Mouse (Mus musculus): Measurements from ENCODE around the gene Ccdc8. TPM values are rescaled to one million over a fixed set of nuclear protein-coding genes. Genes with fewer than 3 reads are reported as not detected.

Gene Ccdc8
- 7.9 and 9.9 TPM in 2 replicates for polyA plus RNA-seq (2015; fragmentation: Nextera tagmentation; extraction: Ambion mirVana)

DNA sequence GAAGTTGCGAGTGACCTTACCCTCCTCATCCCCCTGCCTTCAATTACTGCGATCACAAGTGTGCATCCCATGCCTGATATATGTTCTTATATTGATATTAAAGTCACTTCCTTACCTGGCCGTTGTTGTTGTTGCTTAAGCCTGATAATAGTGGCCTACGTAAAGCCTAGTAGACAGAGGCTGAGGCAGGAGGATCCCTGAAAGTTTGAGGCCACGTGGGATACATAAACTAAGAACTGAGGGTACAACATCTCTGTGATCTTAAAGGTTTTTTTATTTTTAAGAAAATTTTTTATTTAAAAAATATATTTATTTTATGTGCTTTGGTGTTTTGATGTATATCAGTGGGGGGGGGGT, at the start of gene Ccdc8:
Gene Ccdc8, plus strand, starts transcription at position 258 of the 357 bp plus-strand sequence.
- Histone ChIP-seq H3K27ac (ENCODE audit: low read depth, low read length) (peak within 1 kb of the TSS; percentile 71), H3K27me3 (replicated peaks; ENCODE audit: control insufficient read depth, insufficient read depth, low read length) (no peaks in the 10 kb centered on the region), H3K9ac (ENCODE audit: low read depth, low read length) (no peak within 1 kb of the TSS), H3K9me3 (ENCODE audit: control insufficient read depth, low read length) (no peaks in the 10 kb centered on the region), H3K4me1 (ENCODE audit: control insufficient read depth, insufficient read depth, low read depth, low read length) (peaks cover 24% of the 10 kb centered on the region), H3K4me2 (ENCODE audit: low read length) (peak within 1 kb of the TSS; percentile 55), H3K36me3 (ENCODE audit: control insufficient read depth, insufficient read depth, low read length) (no peaks in the 10 kb centered on the region), H3K4me3 (ENCODE audit: low read length) (peak within 1 kb of the TSS; percentile 39)
- ATAC-seq: no peak
- 97% methylated on average over 5 of the region's 5 CpGs for WGBS

DNA sequence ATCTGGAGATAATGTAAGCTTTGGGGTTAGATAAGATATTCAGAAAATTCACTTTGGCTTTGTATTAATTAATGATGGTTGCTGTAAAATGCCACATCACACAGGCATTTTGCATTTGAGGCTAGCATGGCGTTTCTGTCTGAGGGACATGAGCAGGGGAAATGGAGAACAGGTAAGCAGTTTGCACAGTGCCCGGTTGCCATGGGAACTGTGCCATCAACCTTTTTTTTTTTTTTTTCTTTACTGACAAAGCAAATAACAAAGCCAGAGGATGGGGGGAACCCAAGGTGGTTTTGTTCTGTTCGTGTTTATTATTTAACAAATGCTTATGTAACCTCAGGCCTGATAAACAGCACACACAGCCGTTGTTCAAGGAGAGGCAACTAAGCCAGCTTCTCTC, 49.6 kb upstream of the Ccdc8 start:
- no peak for ATAC-seq
- no peak overlapping the region for H3K4me2 ChIP-seq (ENCODE audit: low read length)
- peak overlapping the region; percentile 93 for H3K27ac ChIP-seq (ENCODE audit: low read depth, low read length)

GRCm38 (mm10) chr7:16944061-16944807, 48.3 kb upstream of the Ccdc8 start, which contains the start of gene Pnmal2:
Gene Pnmal2 (plus strand): TSS chr7:16944682.
- Histone ChIP-seq H3K27ac (ENCODE audit: low read depth, low read length) (peak within 1 kb of the TSS; percentile 93), H3K27me3 (replicated peaks; ENCODE audit: control insufficient read depth, insufficient read depth, low read length) (no peaks in the 10 kb centered on the region), H3K4me1 (ENCODE audit: control insufficient read depth, insufficient read depth, low read depth, low read length) (peaks cover 47% of the 10 kb centered on the region), H3K9ac (ENCODE audit: low read depth, low read length) (peak within 1 kb of the TSS; percentile 93), H3K9me3 (ENCODE audit: control insufficient read depth, low read length) (no peaks in the 10 kb centered on the region), H3K4me3 (ENCODE audit: low read length) (peak within 1 kb of the TSS; percentile 73), H3K36me3 (ENCODE audit: control insufficient read depth, insufficient read depth, low read length) (no peaks in the 10 kb centered on the region), H3K4me2 (ENCODE audit: low read length) (peak within 1 kb of the TSS; percentile 94)
- 12% methylated on average over 31 of the region's 36 CpGs for WGBS
- ATAC-seq: peak; percentile 88

More for the DNA sequence above, 49.6 kb upstream of the Ccdc8 start:
- Histone ChIP-seq H3K4me1 (ENCODE audit: control insufficient read depth, insufficient read depth, low read depth, low read length) (peaks cover 40% of the 10 kb centered on the region), H3K9ac (ENCODE audit: low read depth, low read length) (no peak overlapping the region), H3K9me3 (ENCODE audit: control insufficient read depth, low read length) (no peaks in the 10 kb centered on the region), H3K4me3 (ENCODE audit: low read length) (no peak overlapping the region), H3K36me3 (ENCODE audit: control insufficient read depth, insufficient read depth, low read length) (no peaks in the 10 kb centered on the region), H3K27me3 (replicated peaks; ENCODE audit: control insufficient read depth, insufficient read depth, low read length) (no peaks in the 10 kb centered on the region)
- WGBS: 26% methylated on average over 4 of the region's 4 CpGs

DNA sequence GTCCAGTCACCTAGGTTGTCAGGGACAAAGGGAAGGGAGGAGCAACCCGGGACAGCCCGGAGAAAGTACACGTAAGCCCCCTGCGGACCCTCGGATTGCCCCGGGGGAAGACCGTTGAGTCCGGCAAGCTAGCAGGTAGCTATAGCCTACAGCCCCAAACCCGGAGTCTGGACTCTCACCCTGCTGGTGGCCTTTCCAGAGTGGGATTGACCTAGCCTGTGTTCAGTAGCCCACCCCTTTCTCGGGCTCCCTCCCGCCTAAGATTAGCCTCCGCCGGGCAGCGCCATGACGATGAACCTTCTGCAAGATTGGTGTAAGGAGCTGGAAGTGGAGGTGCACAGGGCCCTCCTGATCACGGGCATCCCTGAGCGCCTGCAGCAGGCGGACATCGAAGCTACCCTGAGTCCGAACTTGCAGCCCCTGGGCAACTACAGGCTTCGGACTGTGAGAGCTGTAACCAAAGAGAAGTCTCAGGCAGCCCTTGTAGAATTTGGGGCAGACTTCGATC, 47.6 kb upstream of the Ccdc8 start:
- H3K27me3 ChIP-seq (replicated peaks; ENCODE audit: control insufficient read depth, insufficient read depth, low read length): no peaks in the 10 kb centered on the region
- H3K36me3 ChIP-seq (ENCODE audit: control insufficient read depth, insufficient read depth, low read length): no peaks in the 10 kb centered on the region
- 1% methylated on average over 22 of the region's 22 CpGs for WGBS
- peak overlapping the region; percentile 93 for H3K9ac ChIP-seq (ENCODE audit: low read depth, low read length)
- H3K4me3 ChIP-seq (ENCODE audit: low read length): peak overlapping the region; percentile 73
- peak overlapping the region; percentile 94 for H3K4me2 ChIP-seq (ENCODE audit: low read length)
- H3K4me1 ChIP-seq (ENCODE audit: control insufficient read depth, insufficient read depth, low read depth, low read length): peaks cover 51% of the 10 kb centered on the region
- ATAC-seq: no peak; the same call in 1 of the 2 replicates
- peak overlapping the region; percentile 93 for H3K27ac ChIP-seq (ENCODE audit: low read depth, low read length)
- H3K9me3 ChIP-seq (ENCODE audit: control insufficient read depth, low read length): no peaks in the 10 kb centered on the region

GRCm38 (mm10) chr7:16945419-16945818, 47.1 kb upstream of the Ccdc8 start:
- Histone ChIP-seq H3K4me1 (ENCODE audit: control insufficient read depth, insufficient read depth, low read depth, low read length) (peaks cover 48% of the 10 kb centered on the region), H3K4me3 (ENCODE audit: low read length) (peak overlapping the region; percentile 73), H3K36me3 (ENCODE audit: control insufficient read depth, insufficient read depth, low read length) (no peaks in the 10 kb centered on the region), H3K27me3 (replicated peaks; ENCODE audit: control insufficient read depth, insufficient read depth, low read length) (no peaks in the 10 kb centered on the region), H3K4me2 (ENCODE audit: low read length) (peak overlapping the region; percentile 94), H3K9ac (ENCODE audit: low read depth, low read length) (peak overlapping the region; percentile 93), H3K9me3 (ENCODE audit: control insufficient read depth, low read length) (no peaks in the 10 kb centered on the region), H3K27ac (ENCODE audit: low read depth, low read length) (peak overlapping the region; percentile 93)
- 6% methylated on average over 17 of the region's 17 CpGs for WGBS
- ATAC-seq: no peak

- no peak for ATAC-seq
- peak overlapping the region; percentile 93 for H3K9ac ChIP-seq (ENCODE audit: low read depth, low read length)
- peaks cover 43% of the 10 kb centered on the region for H3K4me1 ChIP-seq (ENCODE audit: control insufficient read depth, insufficient read depth, low read depth, low read length)
- peak overlapping the region; percentile 94 for H3K4me2 ChIP-seq (ENCODE audit: low read length)
- no peaks in the 10 kb centered on the region for H3K9me3 ChIP-seq (ENCODE audit: control insufficient read depth, low read length)
- peak overlapping the region; percentile 73 for H3K4me3 ChIP-seq (ENCODE audit: low read length)
- 1% methylated on average over 53 of the region's 53 CpGs for WGBS
- no peaks in the 10 kb centered on the region for H3K36me3 ChIP-seq (ENCODE audit: control insufficient read depth, insufficient read depth, low read length)
- H3K27ac ChIP-seq (ENCODE audit: low read depth, low read length): peak overlapping the region; percentile 93
- no peaks in the 10 kb centered on the region for H3K27me3 ChIP-seq (replicated peaks; ENCODE audit: control insufficient read depth, insufficient read depth, low read length)
Observed at GRCm38 (mm10) chr7:16946441-16947348, 45.8 kb upstream of the Ccdc8 start.

- whole genome bisulfite sequencing: 15% methylated on average over 21 of the region's 22 CpGs
- Histone ChIP-seq H3K9ac (ENCODE audit: low read depth, low read length) (peak overlapping the region; percentile 93), H3K36me3 (ENCODE audit: control insufficient read depth, insufficient read depth, low read length) (no peaks in the 10 kb centered on the region), H3K4me2 (ENCODE audit: low read length) (peak overlapping the region; percentile 94), H3K4me1 (ENCODE audit: control insufficient read depth, insufficient read depth, low read depth, low read length) (peaks cover 43% of the 10 kb centered on the region), H3K27me3 (replicated peaks; ENCODE audit: control insufficient read depth, insufficient read depth, low read length) (no peaks in the 10 kb centered on the region), H3K27ac (ENCODE audit: low read depth, low read length) (peak overlapping the region; percentile 93), H3K4me3 (ENCODE audit: low read length) (peak overlapping the region; percentile 73), H3K9me3 (ENCODE audit: control insufficient read depth, low read length) (no peaks in the 10 kb centered on the region)
- no peak for ATAC-seq
Observed at GRCm38 (mm10) chr7:16947349-16947895, 45.1 kb upstream of the Ccdc8 start.

DNA sequence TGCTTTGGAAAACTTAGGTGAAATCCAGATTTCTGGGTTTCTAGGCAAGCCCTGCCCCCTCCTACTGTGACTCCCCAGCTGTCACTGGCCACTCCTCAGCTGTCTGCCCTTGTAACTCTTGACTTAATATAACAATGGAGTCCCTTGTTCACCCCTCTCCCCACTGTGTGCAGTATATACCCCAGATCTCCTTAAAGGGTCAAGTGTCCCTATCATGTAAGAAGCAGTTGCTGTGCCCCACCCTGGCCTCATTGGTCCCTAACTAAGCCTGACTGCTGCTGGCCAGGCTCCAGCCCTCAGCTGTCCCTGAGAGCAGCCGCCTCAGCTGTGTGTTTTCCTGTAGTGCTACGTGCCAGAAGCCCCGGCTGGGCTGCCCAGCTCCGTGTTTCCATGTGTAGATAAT, 44.5 kb upstream of the Ccdc8 start:
- Histone ChIP-seq H3K9ac (ENCODE audit: low read depth, low read length) (peak overlapping the region; percentile 93), H3K4me2 (ENCODE audit: low read length) (peak overlapping the region; percentile 94), H3K4me1 (ENCODE audit: control insufficient read depth, insufficient read depth, low read depth, low read length) (peaks cover 43% of the 10 kb centered on the region), H3K36me3 (ENCODE audit: control insufficient read depth, insufficient read depth, low read length) (no peaks in the 10 kb centered on the region), H3K27me3 (replicated peaks; ENCODE audit: control insufficient read depth, insufficient read depth, low read length) (no peaks in the 10 kb centered on the region), H3K4me3 (ENCODE audit: low read length) (peak overlapping the region; percentile 73), H3K27ac (ENCODE audit: low read depth, low read length) (peak overlapping the region; percentile 93), H3K9me3 (ENCODE audit: control insufficient read depth, low read length) (no peaks in the 10 kb centered on the region)
- WGBS: 1% methylated on average over 4 of the region's 4 CpGs
- ATAC-seq: peak; percentile 1; the same call in 1 of the 2 replicates
